Mouse (Mus musculus) spleen, adult 2 months (tissue): Measurements from ENCODE around the gene Celsr2.

Experiments used
- CTCF ChIP-seq: fragments of 200-500 bp; IDR thresholded peaks from 2 replicates; pipeline ENCODE4 v1.5.1; 2011; ENCODE audit warnings: mild to moderate bottlenecking, inconsistent platforms; ENCODE audit not compliant: insufficient read depth, insufficient read length, insufficient replicate concordance; ENCODE audit errors: extremely low read depth
- POLR2A ChIP-seq: fragments of 200-500 bp; IDR thresholded peaks from 2 replicates; pipeline ENCODE4 v1.6.1; 2011; ENCODE audit warnings: low read depth, low read length, inconsistent platforms

GRCm38 (mm10) chr3:108357051-108357450, 58.3 kb downstream of the Celsr2 start:
- TF ChIP-seq CTCF (no peak), POLR2A (no peak)
